Mouse (Mus musculus) hindbrain, embryonic 14.5 days (tissue): ENCODE results near the gene Mapkap1. TPM values are rescaled to one million over a fixed set of nuclear protein-coding genes. Genes with fewer than 3 reads are reported as not detected.

ENCODE experiments used
- ATAC-seq: fragments of 200-750 bp; cut with Nextera tagmentation; 2 replicates; pipeline ENCODE4 v1.8.0; 2017; ENCODE audit warnings: moderate number of reproducible peaks, mild to moderate bottlenecking, moderate TSS enrichment, moderate library complexity; ENCODE audit not compliant: low FRiP score
- DNase-seq: peaks from one replicate; pipeline ENCODE4 v3.0.0-alpha.2; 2015; ENCODE audit warnings: low spot score
- H3K27ac ChIP-seq: fragments of 300-500 bp; sonication (generic); 2 replicates; pipeline ENCODE4 v1.5.1; 2014; ENCODE audit warnings: mild to moderate bottlenecking, moderate library complexity
- H3K27me3 ChIP-seq: fragments of 300-500 bp; sonication (generic); 2 replicates; pipeline ENCODE4 v1.6.1; 2014; ENCODE audit warnings: mild to moderate bottlenecking, low read length, mixed read lengths; ENCODE audit not compliant: control insufficient read depth, insufficient read depth
- H3K36me3 ChIP-seq: fragments of 300-500 bp; sonication (generic); replicated peaks from 2 replicates; pipeline ENCODE4 v1.6.1; 2014; ENCODE audit not compliant: control insufficient read depth, insufficient read depth
- H3K4me1 ChIP-seq: fragments of 300-500 bp; sonication (generic); replicated peaks from 2 replicates; pipeline ENCODE4 v1.6.1; 2014; ENCODE audit warnings: antibody characterized with exemption, low read length, mixed read lengths; ENCODE audit not compliant: control insufficient read depth, insufficient read depth
- H3K4me2 ChIP-seq: fragments of 300-500 bp; sonication (generic); replicated peaks from 2 replicates; pipeline ENCODE4 v1.6.1; 2014; ENCODE audit warnings: mild to moderate bottlenecking, moderate library complexity
- H3K4me3 ChIP-seq: fragments of 300-500 bp; sonication (generic); replicated peaks from 2 replicates; pipeline ENCODE4 v1.5.1; 2014; ENCODE audit warnings: mild to moderate bottlenecking, low read length
- H3K9ac ChIP-seq: fragments of 300-500 bp; sonication (generic); 2 replicates; pipeline ENCODE4 v1.6.1; 2014
- H3K9me3 ChIP-seq: fragments of 300-500 bp; sonication (generic); 2 replicates; pipeline ENCODE4 v1.6.1; 2016; ENCODE audit warnings: low read length; ENCODE audit not compliant: control insufficient read depth
- WGBS: fragments of 180-500 bp; shearing (Covaris S2); extraction: QIAGEN DNeasy Blood & Tissue Kit; methylation state at CpG from one replicate; pipeline ENCODE4 v1.1.7; 2014; 5-methylcytosine and 5-hydroxymethylcytosine counted together
- polyA plus RNA-seq: library from polyadenylated mRNA; unstranded; fragments of >200 nt; fragmentation: Nextera tagmentation; extraction: Ambion mirVana; gene quantifications from 2 replicates; pipeline ENCODE4 v1.2.1, GENCODE M21; 2014

Mapkap1 gene
- polyA plus RNA-seq, 1 experiment from 2014 or later: 101 TPM

GRCm38 (mm10) chr2:34638955-34639650 is 232.5 kb downstream of the Mapkap1 start:
- peak overlapping the region; percentile 87 for H3K4me2 ChIP-seq
- H3K4me1 ChIP-seq: no peaks in the 10 kb centered on the region
- no peaks in the 10 kb centered on the region for H3K27me3 ChIP-seq
- ATAC-seq: peak; percentile 79
- H3K36me3 ChIP-seq: no peaks in the 10 kb centered on the region
- 15% methylated on average over 37 of the region's 37 CpGs for WGBS
- H3K9ac ChIP-seq: peak overlapping the region; percentile 66
- H3K27ac ChIP-seq: peak overlapping the region; percentile 11; the same call in 1 of the 2 replicates
- no peaks in the 10 kb centered on the region for H3K9me3 ChIP-seq
- peak; percentile 90 for DNase-seq
- H3K4me3 ChIP-seq: peak overlapping the region; percentile 33

DNA sequence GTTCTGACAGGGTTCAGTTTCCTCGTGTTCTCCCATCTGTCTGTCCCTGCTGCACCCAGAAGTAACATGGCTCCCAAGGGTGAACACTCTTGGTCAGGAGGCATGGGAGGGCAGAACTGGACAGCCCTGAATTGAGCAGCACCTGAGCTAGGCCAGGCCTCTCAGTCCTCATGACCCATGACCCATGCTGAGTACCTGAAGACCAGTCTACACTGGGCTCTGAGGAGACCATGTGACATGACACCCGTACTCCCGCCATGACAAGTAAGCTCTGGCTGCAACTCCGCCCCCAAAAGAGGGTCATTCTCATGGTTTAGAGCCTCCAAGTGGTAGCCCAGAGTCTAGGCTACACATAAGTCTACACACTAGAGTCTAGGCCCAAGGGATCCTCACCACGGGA is 233.2 kb downstream of the Mapkap1 start:
- no peaks in the 10 kb centered on the region for H3K4me1 ChIP-seq
- no peak for DNase-seq
- ATAC-seq: no peak
- H3K9ac ChIP-seq: no peak overlapping the region
- no peak overlapping the region for H3K27ac ChIP-seq
- no peaks in the 10 kb centered on the region for H3K36me3 ChIP-seq
- 62% methylated on average over 5 of the region's 5 CpGs for WGBS
- no peaks in the 10 kb centered on the region for H3K9me3 ChIP-seq
- no peak overlapping the region for H3K4me2 ChIP-seq
- no peaks in the 10 kb centered on the region for H3K27me3 ChIP-seq
- H3K4me3 ChIP-seq: no peak overlapping the region

DNA sequence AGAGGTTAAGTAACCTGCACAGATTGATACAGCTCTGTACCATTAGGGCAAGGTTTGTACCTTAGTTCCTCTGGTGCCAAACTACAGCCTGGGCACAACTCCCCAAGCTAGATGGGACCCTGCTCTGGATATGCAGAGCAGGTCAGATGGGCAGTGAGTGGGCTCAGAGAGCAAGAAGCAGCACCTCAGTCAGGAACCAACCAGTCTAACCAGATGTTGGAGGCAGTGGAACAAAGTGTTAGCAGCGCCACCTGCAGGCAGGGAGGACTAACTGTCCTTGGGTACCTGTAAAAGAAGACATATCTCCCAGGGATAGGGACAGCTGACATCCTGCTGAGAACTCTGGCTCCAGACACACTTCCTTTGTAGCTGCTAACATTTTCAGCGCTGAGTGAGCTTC is 235.8 kb downstream of the Mapkap1 start:
- no peak for ATAC-seq
- Histone ChIP-seq H3K27me3 (no peaks in the 10 kb centered on the region), H3K27ac (no peak overlapping the region), H3K9ac (no peak overlapping the region), H3K4me1 (peaks cover 7% of the 10 kb centered on the region; the same call in 1 of the 2 replicates), H3K9me3 (no peaks in the 10 kb centered on the region), H3K4me3 (no peak overlapping the region), H3K4me2 (no peak overlapping the region), H3K36me3 (no peaks in the 10 kb centered on the region)
- no peak for DNase-seq
- 35% methylated on average over 2 of the region's 2 CpGs for WGBS

DNA sequence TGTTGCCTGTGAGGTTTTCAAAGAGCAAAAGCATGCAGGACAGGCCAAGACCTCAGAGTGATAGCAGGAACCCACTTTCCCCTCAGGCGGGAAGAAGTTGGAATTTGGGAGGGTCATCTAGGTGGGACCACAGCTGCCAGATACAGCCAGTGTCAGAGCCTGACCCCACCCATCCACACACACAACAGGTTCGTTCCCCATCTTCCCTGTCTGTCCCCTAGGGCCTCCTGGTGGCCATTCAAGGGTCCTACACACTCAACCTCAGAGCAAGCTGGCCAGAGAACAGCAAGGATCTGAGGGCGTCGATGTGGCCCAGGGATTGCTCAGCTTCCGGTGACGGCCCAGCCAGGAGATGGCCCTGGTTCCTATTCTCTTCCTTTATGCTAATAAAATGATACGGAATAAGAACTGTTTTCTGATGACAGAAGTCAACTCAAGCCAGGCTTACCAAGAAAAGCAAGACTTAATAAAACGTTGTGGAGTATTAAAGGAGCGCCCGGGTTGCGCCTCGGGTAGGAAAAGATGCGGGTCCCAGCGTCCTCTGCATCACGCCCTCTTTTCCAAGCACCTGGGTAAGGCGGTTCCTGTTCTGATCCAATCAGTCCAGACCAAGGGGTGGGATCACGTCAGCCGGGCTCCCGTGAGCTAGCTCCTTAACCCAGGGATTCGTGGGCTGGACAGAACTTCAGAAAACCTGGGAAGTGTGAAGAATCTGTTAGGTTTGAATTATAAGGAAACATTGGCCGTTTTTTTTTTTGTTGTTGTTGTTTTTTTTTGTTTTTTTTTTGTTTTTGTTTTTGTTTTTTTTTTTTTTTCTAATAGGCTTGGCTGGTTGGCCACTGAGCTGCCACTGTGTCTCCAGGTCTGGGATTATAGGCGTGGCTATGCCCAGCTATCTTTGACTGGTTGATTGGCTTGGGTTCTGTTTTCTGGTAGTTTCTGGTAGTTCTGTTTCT is 238.3 kb downstream of the Mapkap1 start:
- H3K4me3 ChIP-seq: no peak overlapping the region
- H3K4me2 ChIP-seq: no peak overlapping the region
- 35% methylated on average over 22 of the region's 22 CpGs for WGBS
- no peaks in the 10 kb centered on the region for H3K9me3 ChIP-seq
- H3K36me3 ChIP-seq: no peaks in the 10 kb centered on the region
- H3K27me3 ChIP-seq: no peaks in the 10 kb centered on the region
- ATAC-seq (no peak), DNase-seq (no peak)
- H3K4me1 ChIP-seq: peaks cover 7% of the 10 kb centered on the region; the same call in 1 of the 2 replicates
- H3K9ac ChIP-seq: no peak overlapping the region
- no peak overlapping the region for H3K27ac ChIP-seq

DNA sequence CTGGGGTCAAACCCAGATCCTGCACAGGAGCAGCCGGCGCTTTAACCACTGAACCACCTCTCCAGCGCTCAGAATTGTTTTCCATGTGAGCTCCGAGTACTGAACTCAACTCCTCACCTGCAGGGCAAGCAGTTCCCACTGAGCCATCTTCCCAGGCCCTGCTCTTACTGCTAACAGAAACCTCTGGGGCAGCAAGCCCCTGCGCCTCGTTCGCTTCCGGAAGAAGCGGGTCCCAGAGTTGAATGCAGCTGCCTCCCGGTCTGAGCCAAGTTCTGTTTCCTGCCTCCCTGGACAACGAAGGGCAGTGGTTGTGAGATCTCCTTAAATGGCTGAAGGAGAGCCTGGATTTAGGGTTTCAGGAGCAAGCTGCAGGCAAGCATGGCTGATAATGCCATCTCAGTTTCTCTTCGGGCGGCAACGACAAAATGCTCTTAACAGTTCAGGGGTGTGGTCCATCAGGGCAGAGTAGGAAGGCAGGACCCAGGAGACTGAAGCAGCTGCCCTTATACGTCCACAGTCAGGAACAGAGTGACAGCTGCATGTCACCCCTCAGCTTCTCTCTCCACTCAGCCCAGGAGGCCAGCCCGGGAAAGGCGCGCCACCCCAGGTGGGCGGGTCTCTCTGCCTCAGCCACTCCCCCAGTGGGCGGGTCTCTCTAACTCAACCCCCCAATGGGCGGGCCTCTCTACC is 239.4 kb downstream of the Mapkap1 start:
- Histone ChIP-seq H3K4me2 (peak overlapping the region; percentile 50), H3K27me3 (no peaks in the 10 kb centered on the region), H3K36me3 (no peaks in the 10 kb centered on the region), H3K9ac (0 out of 2 replicates have a peak overlapping the region, but pooled peaks have one; percentile 18), H3K27ac (no peak overlapping the region), H3K4me3 (peak overlapping the region; percentile 27), H3K9me3 (no peaks in the 10 kb centered on the region), H3K4me1 (peaks cover 7% of the 10 kb centered on the region; the same call in 1 of the 2 replicates)
- ATAC-seq (peak; percentile 76), DNase-seq (no peak)
- 17% methylated on average over 19 of the region's 21 CpGs for WGBS

GRCm38 (mm10) chr2:34646541-34646865 is 239.9 kb downstream of the Mapkap1 start:
- H3K27me3 ChIP-seq: no peaks in the 10 kb centered on the region
- H3K9me3 ChIP-seq: no peaks in the 10 kb centered on the region
- peak overlapping the region; percentile 27; the same call in 1 of the 2 replicates for H3K4me3 ChIP-seq
- no peak overlapping the region for H3K27ac ChIP-seq
- DNase-seq (no peak), ATAC-seq (no peak)
- no peaks in the 10 kb centered on the region for H3K36me3 ChIP-seq
- peak overlapping the region; percentile 50 for H3K4me2 ChIP-seq
- 11% methylated on average over 5 of the region's 5 CpGs for WGBS
- peaks cover 7% of the 10 kb centered on the region; the same call in 1 of the 2 replicates for H3K4me1 ChIP-seq
- no peak overlapping the region for H3K9ac ChIP-seq

DNA sequence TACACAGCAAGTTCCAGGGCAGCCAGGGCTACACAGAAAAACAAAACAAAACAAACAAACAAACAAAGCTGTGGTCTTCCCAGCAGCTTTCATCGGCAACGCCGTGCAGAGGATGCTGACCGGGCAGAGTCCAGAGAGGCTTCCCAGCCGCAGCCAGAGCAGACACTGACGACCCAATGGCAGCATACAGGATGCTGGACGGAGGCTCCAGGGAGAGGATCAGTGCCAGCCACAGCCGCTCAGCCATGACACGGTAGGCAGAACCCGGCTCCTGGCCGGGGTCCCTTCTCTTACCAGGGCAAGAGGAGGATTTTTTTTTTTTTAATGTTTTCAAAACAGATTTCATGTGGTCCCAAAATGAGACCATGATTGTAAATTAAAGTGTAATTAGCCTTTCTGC is 240.8 kb downstream of the Mapkap1 start:
- Histone ChIP-seq H3K9ac (no peak overlapping the region), H3K4me1 (peaks cover 7% of the 10 kb centered on the region; the same call in 1 of the 2 replicates), H3K9me3 (no peaks in the 10 kb centered on the region), H3K4me2 (no peak overlapping the region), H3K27me3 (no peaks in the 10 kb centered on the region), H3K4me3 (no peak overlapping the region), H3K27ac (no peak overlapping the region), H3K36me3 (no peaks in the 10 kb centered on the region)
- WGBS: 41% methylated on average over 11 of the region's 11 CpGs
- DNase-seq (no peak), ATAC-seq (peak; percentile 58)

- peak overlapping the region; percentile 73 for H3K27ac ChIP-seq
- no peaks in the 10 kb centered on the region for H3K9me3 ChIP-seq
- WGBS: 13% methylated on average over 10 of the region's 10 CpGs
- H3K4me1 ChIP-seq: peaks cover 20% of the 10 kb centered on the region
- H3K27me3 ChIP-seq: no peaks in the 10 kb centered on the region
- DNase-seq (peak; percentile 51), ATAC-seq (no peak)
- H3K4me3 ChIP-seq: no peak overlapping the region
- H3K4me2 ChIP-seq: no peak overlapping the region
- H3K36me3 ChIP-seq: no peaks in the 10 kb centered on the region
- no peak overlapping the region for H3K9ac ChIP-seq
Measured at GRCm38 (mm10) chr2:34667820-34668219, 261.2 kb downstream of the Mapkap1 start.
